Mouse (Mus musculus): Measurements from ENCODE around the gene Cic.
A peak's percentile ranks its signal among the peaks of the same experiment; 100 is the strongest.
"Not testable (repeated sequence)": the region's sequence is repeated elsewhere in the genome, so short reads cannot be mapped to it uniquely, and the experiment has no call there.

The Cic gene

GRCm38 (mm10) chr7:25244562-25245369, 22.7 kb upstream of the Cic start:
- DNase-seq (ENCODE audit: low spot score) = no peak

GRCm38 (mm10) chr7:25246079-25246758, 21.3 kb upstream of the Cic start:
- DNase-seq (ENCODE audit: low spot score) = no peak

- peak; percentile 15 for DNase-seq (ENCODE audit: low spot score)
Measured at GRCm38 (mm10) chr7:25246759-25247137, 20.8 kb upstream of the Cic start.

GRCm38 (mm10) chr7:25247498-25247897, 20.0 kb upstream of the Cic start:
- DNase-seq (ENCODE audit: low spot score) = no peak

- DNase-seq (ENCODE audit: low spot score) = peak; percentile 44
Measured at GRCm38 (mm10) chr7:25248018-25248647, 19.4 kb upstream of the Cic start.

- no peak for DNase-seq (ENCODE audit: low spot score)
Measured at GRCm38 (mm10) chr7:25248846-25249313, 18.6 kb upstream of the Cic start.

- DNase-seq (ENCODE audit: low spot score) = peak; percentile 79
Measured at GRCm38 (mm10) chr7:25249314-25250140, 18.0 kb upstream of the Cic start.

GRCm38 (mm10) chr7:25250141-25250972, 17.1 kb upstream of the Cic start, which contains the start of gene Erf:
Erf (minus strand) TSS chr7:25250761.
- DNase-seq (ENCODE audit: low spot score) = peak; percentile 91

- DNase-seq (ENCODE audit: low spot score) = peak; percentile 62
Measured at GRCm38 (mm10) chr7:25251071-25251791, 16.3 kb upstream of the Cic start.

GRCm38 (mm10) chr7:25251822-25252221, 15.7 kb upstream of the Cic start:
- no peak for DNase-seq (ENCODE audit: low spot score)

- DNase-seq (ENCODE audit: low spot score) = no peak
Measured at GRCm38 (mm10) chr7:25261896-25262295, 5.6 kb upstream of the Cic start.

- no peak for DNase-seq (ENCODE audit: low spot score)
Measured at GRCm38 (mm10) chr7:25263968-25264870, 3.3 kb upstream of the Cic start.

GRCm38 (mm10) chr7:25265743-25266142, 1.8 kb upstream of the Cic start:
- DNase-seq (ENCODE audit: low spot score) = not testable (repeated sequence)

GRCm38 (mm10) chr7:25266180-25266962, 1.1 kb upstream of the Cic start:
- DNase-seq (ENCODE audit: low spot score) = no peak

GRCm38 (mm10) chr7:25267751-25268463, 403 bp downstream of the Cic start:
- peak; percentile 100 for DNase-seq (ENCODE audit: low spot score)

- DNase-seq (ENCODE audit: low spot score) = no peak
Measured at GRCm38 (mm10) chr7:25268588-25268987, 1.1 kb downstream of the Cic start.

- no peak for DNase-seq (ENCODE audit: low spot score)
Measured at GRCm38 (mm10) chr7:25269029-25269428, 1.5 kb downstream of the Cic start.

Data from retina, embryonic 14.5 days (tissue).